Mouse (Mus musculus) ES-E14 (cell line): ENCODE measurements around the gene Erp27. TPM values are rescaled to one million over a fixed set of nuclear protein-coding genes. Genes with fewer than 3 reads are reported as not detected.

Experiments used
- DNase-seq: peaks from one replicate; pipeline ENCODE4 v3.0.0-alpha.2; 2013; ENCODE audit warnings: low read depth, low spot score
- H3K27ac ChIP-seq: 2 replicates; pipeline ENCODE4 v1.5.1; 2012; ENCODE audit warnings: low read depth, mild to moderate bottlenecking, low read length, moderate library complexity, mixed read lengths; ENCODE audit not compliant: poor library complexity, insufficient read depth, severe bottlenecking
- H3K36me3 ChIP-seq: 2 replicates; pipeline ENCODE4 v1.6.1; 2012; ENCODE audit warnings: mild to moderate bottlenecking, low read length, moderate library complexity, mixed read lengths; ENCODE audit not compliant: control insufficient read depth, poor library complexity, insufficient read depth, severe bottlenecking
- H3K4me1 ChIP-seq, 2 experiments: fragments of 150-350 bp in 1 of 2; sonication (generic) in 1 of 2; 2 replicates each; pipeline ENCODE4 v1.6.1; 2012; ENCODE audit warnings: low read length in 2 of 2, mild to moderate bottlenecking in 1 of 2, mixed read lengths in 1 of 2; ENCODE audit not compliant: control insufficient read depth in 2 of 2, insufficient read depth in 2 of 2, poor library complexity in 1 of 2
- H3K4me3 ChIP-seq, 2 experiments: fragments of 150-350 bp in 1 of 2; sonication (generic) in 1 of 2; 2 replicates each; pipeline ENCODE4 v1.5.1; 2012; ENCODE audit warnings: low read length in 2 of 2, low read depth in 1 of 2, mild to moderate bottlenecking in 1 of 2, mixed read lengths in 1 of 2; ENCODE audit not compliant: insufficient read depth in 1 of 2, poor library complexity in 1 of 2, severe bottlenecking in 1 of 2
- H3K9ac ChIP-seq: 2 replicates; pipeline ENCODE4 v1.6.1; 2012; ENCODE audit warnings: low read depth, mild to moderate bottlenecking, low read length, mixed read lengths; ENCODE audit not compliant: poor library complexity, insufficient read depth, severe bottlenecking
- H3K9me3 ChIP-seq: fragments of 150-350 bp; sonication (generic); 2 replicates; pipeline ENCODE4 v1.6.1; 2012; ENCODE audit warnings: low read depth, mild to moderate bottlenecking, low read length; ENCODE audit not compliant: control insufficient read depth, insufficient read depth
- CHD2 ChIP-seq: IDR thresholded peaks from 2 replicates; pipeline ENCODE4 v1.6.1; 2014; ENCODE audit warnings: mild to moderate bottlenecking, low read depth, low read length, inconsistent platforms
- HCFC1 ChIP-seq: IDR thresholded peaks from 2 replicates; pipeline ENCODE4 v1.6.1; 2012; ENCODE audit warnings: low read length, inconsistent platforms, borderline replicate concordance; ENCODE audit not compliant: insufficient read depth
- MAFK ChIP-seq: IDR thresholded peaks from 2 replicates; pipeline ENCODE4 v1.6.1; 2014; ENCODE audit warnings: mild to moderate bottlenecking, low read depth, low read length, inconsistent platforms; ENCODE audit not compliant: insufficient read depth
- ZC3H11A ChIP-seq: IDR thresholded peaks from 2 replicates; pipeline ENCODE4 v1.6.1; 2012; ENCODE audit warnings: low read depth, mild to moderate bottlenecking, inconsistent platforms, low read length, borderline replicate concordance
- ZNF384 ChIP-seq: IDR thresholded peaks from 2 replicates; pipeline ENCODE4 v1.6.1; 2012; ENCODE audit warnings: low read depth, low read length, inconsistent platforms
- in situ Hi-C, 2 experiments: fragments of 600-800 bp; cut with MboI; formaldehyde crosslinking; loops; one replicate each; pipeline ENCODE4 v1.15.1; 2025; ENCODE audit warnings: low sequenced_read_pairs in 2 of 2, inconsistent platforms in 1 of 2; ENCODE audit not compliant: unreplicated experiment in 2 of 2
- total RNA-seq: library from RNA; depleted of rRNA; stranded (reverse); fragments of 300-350 nt; gene quantifications from 2 replicates; pipeline ENCODE4 v1.2.3, GENCODE M21; 2012

Erp27 gene
- total RNA-seq, 1 experiment: not detected

- no peaks in the 10 kb centered on the region for H3K9me3 ChIP-seq
- peaks cover 0 to 8% of the 10 kb centered on the region in 2 experiments; a peak in 1 of 4 replicates for H3K4me1 ChIP-seq
- in situ Hi-C loops: no loop called here
- TF ChIP-seq ZNF384 (no peak), CHD2 (no peak), HCFC1 (no peak), ZC3H11A (no peak), MAFK (no peak)
- H3K9ac ChIP-seq: no peak overlapping the region
- DNase-seq: no peak
- no peak overlapping the region for H3K27ac ChIP-seq
- no peak overlapping the region for H3K4me3 ChIP-seq
- no peaks in the 10 kb centered on the region for H3K36me3 ChIP-seq
These were observed 12.1 kb upstream of the Erp27 start for GRCm38 (mm10) chr6:136934068-136934467.

- Histone ChIP-seq H3K27ac (no peak overlapping the region), H3K4me3 (no peak overlapping the region), H3K36me3 (no peaks in the 10 kb centered on the region), H3K4me1 (peaks cover 0 to 6% of the 10 kb centered on the region in 2 experiments; a peak in 1 of 4 replicates), H3K9ac (no peak overlapping the region), H3K9me3 (no peaks in the 10 kb centered on the region)
- TF ChIP-seq ZC3H11A: no peak
- TF ChIP-seq ZNF384: no peak
- TF ChIP-seq HCFC1: no peak
- no peak for TF ChIP-seq CHD2
- DNase-seq: no peak
- in situ Hi-C loops: no loop called here
These were observed 9.3 kb upstream of the Erp27 start for GRCm38 (mm10) chr6:136931246-136931645.

- Histone ChIP-seq H3K4me3 (no peak overlapping the region), H3K27ac (no peak overlapping the region), H3K9ac (no peak overlapping the region), H3K9me3 (no peaks in the 10 kb centered on the region), H3K36me3 (no peaks in the 10 kb centered on the region), H3K4me1 (peaks cover 0 to 6% of the 10 kb centered on the region in 2 experiments; a peak in 1 of 4 replicates)
- in situ Hi-C loops: no loop called here
- no peak for TF ChIP-seq ZNF384
- TF ChIP-seq ZC3H11A: no peak
- TF ChIP-seq CHD2: no peak
- no peak for TF ChIP-seq HCFC1
- no peak for TF ChIP-seq MAFK
- no peak for DNase-seq
These were observed 8.7 kb upstream of the Erp27 start for GRCm38 (mm10) chr6:136930677-136931076.

- TF ChIP-seq HCFC1 (no peak), ZC3H11A (no peak), CHD2 (no peak), MAFK (no peak), ZNF384 (no peak)
- no peak overlapping the region for H3K4me3 ChIP-seq
- in situ Hi-C loops: no loop called here
- no peak overlapping the region for H3K27ac ChIP-seq
- H3K9me3 ChIP-seq: no peaks in the 10 kb centered on the region
- H3K36me3 ChIP-seq: no peaks in the 10 kb centered on the region
- peaks cover 0 to 6% of the 10 kb centered on the region in 2 experiments; a peak in 1 of 4 replicates for H3K4me1 ChIP-seq
- H3K9ac ChIP-seq: no peak overlapping the region
- no peak for DNase-seq
These were observed 5.6 kb upstream of the Erp27 start for GRCm38 (mm10) chr6:136927626-136928025.

GRCm38 (mm10) chr6:136925049-136925448, 3.1 kb upstream of the Erp27 start:
- Histone ChIP-seq H3K9me3 (no peaks in the 10 kb centered on the region), H3K4me1 (0 out of 4 replicates have a peak, but pooled peaks cover 0 to 2% of the 10 kb centered on the region in 2 experiments), H3K4me3 (no peak overlapping the region), H3K9ac (no peak overlapping the region), H3K36me3 (no peaks in the 10 kb centered on the region), H3K27ac (no peak overlapping the region)
- no peak for DNase-seq
- TF ChIP-seq CHD2 (no peak), HCFC1 (no peak), MAFK (no peak)
- in situ Hi-C loops: no loop called here
